Mouse (Mus musculus) regulatory T cell (primary cell): ENCODE data around the gene C2cd2l.
"Not testable (repeated sequence)": the region's sequence is repeated elsewhere in the genome, so short reads cannot be mapped to it uniquely, and the experiment has no call there.

Experiments used
- in situ Hi-C: fragments of 300-600 bp; cut with MboI, MseI; formaldehyde crosslinking; loops from one replicate; pipeline ENCODE4 v1.15.1; 2025; ENCODE audit warnings: high pct_unique_total_duplicates

The C2cd2l gene

GRCm38 (mm10) chr9:44314910-44315309 is 5.2 kb downstream of the C2cd2l start:
- in situ Hi-C loops: no loop called here

- in situ Hi-C loops: no loop called here
Observed at GRCm38 (mm10) chr9:44314257-44314547, 5.9 kb downstream of the C2cd2l start.

DNA sequence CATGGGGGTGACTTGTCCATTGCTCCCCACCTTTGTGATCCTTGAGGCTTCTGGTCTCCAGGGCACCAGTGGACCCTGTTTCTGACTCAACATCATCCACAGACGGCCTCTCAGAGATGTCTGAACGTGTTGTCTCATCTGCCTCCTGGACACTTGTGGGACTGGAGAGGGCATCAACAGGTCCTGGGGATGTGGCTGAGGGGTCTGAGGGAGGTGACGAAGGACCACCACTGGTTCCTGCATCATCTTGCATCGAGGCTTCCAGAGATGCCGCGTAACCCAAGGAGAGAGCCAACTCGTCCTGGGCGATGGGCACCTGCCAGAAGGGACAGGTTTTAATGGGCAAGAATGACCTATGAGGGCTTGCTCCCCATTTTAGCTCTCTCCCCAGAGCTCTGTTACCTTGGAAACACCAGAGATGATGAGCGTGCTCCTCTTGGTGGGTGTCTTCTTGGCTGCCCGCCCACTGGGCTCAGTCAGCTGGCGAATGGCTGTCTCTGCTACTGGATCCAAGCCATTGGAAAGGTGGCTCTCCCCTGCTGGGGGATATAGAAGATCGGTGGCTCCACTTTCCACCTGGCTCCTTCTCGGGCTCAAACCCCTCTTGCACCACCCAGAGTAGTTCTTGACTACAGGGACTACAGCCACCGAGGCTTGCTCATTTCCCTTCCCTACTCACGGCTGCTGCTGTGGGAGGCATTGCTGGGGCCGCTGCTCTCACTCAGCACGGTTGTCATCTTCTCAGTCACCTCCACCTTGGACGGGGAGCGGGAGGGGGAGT is 6.4 kb downstream of the C2cd2l start:
- in situ Hi-C loops: no loop called here

- in situ Hi-C loops: no loop called here
Observed at GRCm38 (mm10) chr9:44311136-44312134, 8.7 kb downstream of the C2cd2l start.

DNA sequence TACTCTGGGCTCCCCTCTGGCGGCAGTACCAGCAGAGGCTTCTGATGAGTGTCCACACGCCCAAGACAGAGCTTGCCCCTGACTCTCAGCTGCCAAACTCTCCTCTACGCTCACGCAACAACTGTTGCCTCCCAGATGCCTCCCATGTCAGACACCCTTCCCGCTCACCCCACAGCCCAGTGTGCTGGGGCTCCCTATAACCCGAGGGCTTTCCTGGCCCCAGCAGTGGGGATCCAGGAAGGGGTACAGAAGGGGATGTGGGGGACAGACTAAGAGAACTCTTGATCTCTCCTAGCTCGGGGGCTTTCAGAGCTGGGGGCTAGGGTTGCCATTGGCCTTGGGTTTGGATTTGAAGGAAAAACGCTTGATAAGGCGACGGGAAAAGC is 9.3 kb downstream of the C2cd2l start:
- in situ Hi-C loops: no loop called here

DNA sequence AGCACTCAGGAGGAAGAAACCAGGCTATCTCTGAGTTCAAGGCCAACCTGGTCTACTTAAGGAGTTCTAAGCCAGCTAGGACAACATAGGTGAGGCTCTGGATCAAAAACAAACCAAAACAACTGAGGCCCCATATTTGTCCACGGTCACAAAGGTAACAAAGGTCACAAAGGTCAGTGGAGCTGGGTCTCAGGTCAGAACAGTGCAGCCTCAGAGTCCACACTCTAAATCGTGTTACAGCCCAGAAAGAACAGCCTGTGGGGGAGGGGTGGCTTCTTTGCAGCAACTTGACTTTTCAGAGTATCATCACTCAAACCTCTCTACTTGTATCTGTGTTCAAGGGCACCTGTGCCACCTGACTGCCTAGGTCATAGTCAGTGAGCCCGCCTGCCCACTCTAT is 10.3 kb downstream of the C2cd2l start:
- in situ Hi-C loops: no loop called here

DNA sequence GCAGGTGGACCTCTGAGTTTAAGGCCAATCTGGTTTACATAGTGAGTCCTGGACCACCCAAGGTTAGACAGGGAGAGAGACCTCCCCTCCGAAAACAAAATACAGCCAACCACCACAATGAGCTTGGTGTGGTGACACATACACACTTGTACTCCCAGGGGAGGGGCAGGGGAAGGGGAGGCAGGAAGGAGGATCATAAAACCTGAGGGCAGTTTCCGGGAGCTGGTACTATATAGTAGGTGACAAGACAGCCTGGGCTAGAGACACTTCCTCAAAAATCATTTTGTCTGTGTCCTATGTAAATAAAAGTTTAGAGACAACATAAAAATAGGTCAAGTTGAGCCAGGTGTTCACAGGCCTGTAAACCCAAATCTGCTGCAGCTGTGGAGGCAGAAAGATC is 12.8 kb downstream of the C2cd2l start:
- in situ Hi-C loops: no loop called here

- in situ Hi-C loops: no loop called here
Observed at GRCm38 (mm10) chr9:44306532-44306931, 13.6 kb downstream of the C2cd2l start.

- in situ Hi-C loops: no loop called here
Observed at GRCm38 (mm10) chr9:44305466-44306079, 14.5 kb downstream of the C2cd2l start, which contains the start of gene Hinfp. Gene Hinfp (minus strand): TSS chr9:44305671.

GRCm38 (mm10) chr9:44300001-44300400 is 20.1 kb downstream of the C2cd2l start:
- in situ Hi-C loops: not testable (repeated sequence)

DNA sequence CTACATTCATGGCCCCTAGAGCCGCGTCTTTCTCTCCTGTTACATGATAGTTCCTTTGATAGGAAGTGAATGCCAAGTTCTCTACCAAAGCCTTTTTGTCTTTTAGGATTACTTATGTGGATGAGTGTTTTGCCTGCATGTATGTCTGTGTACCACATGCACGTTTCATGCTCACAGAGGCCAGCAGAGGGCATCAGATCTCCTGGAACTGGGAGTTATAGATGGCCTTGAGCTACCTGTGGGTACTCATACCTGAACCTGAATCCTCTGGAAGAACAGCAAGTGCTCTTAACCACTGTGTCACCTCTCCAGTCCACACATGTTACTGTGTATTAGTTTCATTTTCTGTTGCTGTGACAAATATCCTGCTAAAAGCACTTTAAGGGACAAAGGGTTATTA is 27.6 kb downstream of the C2cd2l start:
- in situ Hi-C loops: no loop called here

DNA sequence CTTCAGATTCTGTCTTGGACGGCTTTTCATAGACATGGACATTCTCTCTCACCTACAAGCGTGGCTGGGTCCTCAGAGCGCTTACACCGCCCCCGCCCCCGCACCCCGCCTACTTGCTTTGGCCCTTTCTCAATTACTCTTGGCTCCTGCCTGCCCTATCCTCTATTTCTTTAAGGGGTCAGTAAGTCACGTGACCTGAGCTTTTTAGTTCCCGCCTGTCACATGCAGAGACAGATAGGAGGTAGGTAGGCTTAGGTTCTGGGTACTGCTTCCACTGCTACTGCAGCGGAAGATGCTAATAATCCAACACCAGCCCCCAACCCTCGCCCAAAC is 31.2 kb downstream of the C2cd2l start:
- in situ Hi-C loops: no loop called here

- in situ Hi-C loops: no loop called here
Observed at GRCm38 (mm10) chr9:44288076-44288958, 31.8 kb downstream of the C2cd2l start, which contains the start of gene Abcg4. Gene Abcg4 (minus strand): TSS chr9:44288615.

GRCm38 (mm10) chr9:44287401-44288075 is 32.5 kb downstream of the C2cd2l start:
- in situ Hi-C loops: no loop called here

- in situ Hi-C loops: no loop called here
Observed at GRCm38 (mm10) chr9:44287003-44287400, 33.1 kb downstream of the C2cd2l start.

GRCm38 (mm10) chr9:44286256-44286850 is 33.7 kb downstream of the C2cd2l start:
- in situ Hi-C loops: no loop called here

- in situ Hi-C loops: no loop called here
Observed at GRCm38 (mm10) chr9:44283183-44283582, 36.9 kb downstream of the C2cd2l start.

- in situ Hi-C loops: loop anchor here (25.0 kb wide), 1 partner anchor 508 kb away; no protein-coding TSS in a partner anchor
Observed at GRCm38 (mm10) chr9:44269973-44270372, 50.1 kb downstream of the C2cd2l start.

DNA sequence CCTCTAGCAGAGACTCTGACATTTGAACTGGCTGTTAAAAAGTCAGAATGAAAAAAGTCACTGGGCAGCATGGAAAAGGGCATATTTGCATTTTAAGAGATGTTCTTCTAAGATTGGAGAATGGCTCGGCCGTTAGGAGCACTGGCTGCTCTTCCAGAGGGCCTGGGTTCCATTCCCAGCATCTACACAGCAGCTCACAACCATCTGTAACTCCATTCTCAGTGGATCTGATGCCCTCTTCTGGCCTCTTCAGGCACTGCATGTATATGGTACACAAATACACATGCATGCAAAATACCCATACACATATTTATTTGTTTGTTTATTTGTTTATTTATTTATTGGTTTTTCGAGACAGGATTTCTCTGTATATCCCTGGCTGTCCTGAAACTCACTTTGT is 51.0 kb downstream of the C2cd2l start:
- in situ Hi-C loops: loop anchor here (25.0 kb wide), 1 partner anchor 507 kb away; no protein-coding TSS in a partner anchor

- in situ Hi-C loops: loop anchor here (25.0 kb wide), 1 partner anchor 506 kb away; no protein-coding TSS in a partner anchor
Observed at GRCm38 (mm10) chr9:44268432-44268831, 51.7 kb downstream of the C2cd2l start, which contains the start of gene Nlrx1. Gene Nlrx1 (minus strand): TSS chr9:44268599.
